Mouse (Mus musculus) erythroblast, embryonic 14.5 days (primary cell): Measurements from ENCODE around the gene Tctn1.

Experiments used
- GATA1 ChIP-seq: IDR thresholded peaks from 2 replicates; pipeline ENCODE4 v1.6.1; 2012; ENCODE audit warnings: low read length, inconsistent platforms, mixed read lengths
- TAL1 ChIP-seq: IDR thresholded peaks from 3 replicates; pipeline ENCODE4 v1.6.1; 2012; ENCODE audit warnings: low read length, inconsistent platforms, mixed read lengths

DNA sequence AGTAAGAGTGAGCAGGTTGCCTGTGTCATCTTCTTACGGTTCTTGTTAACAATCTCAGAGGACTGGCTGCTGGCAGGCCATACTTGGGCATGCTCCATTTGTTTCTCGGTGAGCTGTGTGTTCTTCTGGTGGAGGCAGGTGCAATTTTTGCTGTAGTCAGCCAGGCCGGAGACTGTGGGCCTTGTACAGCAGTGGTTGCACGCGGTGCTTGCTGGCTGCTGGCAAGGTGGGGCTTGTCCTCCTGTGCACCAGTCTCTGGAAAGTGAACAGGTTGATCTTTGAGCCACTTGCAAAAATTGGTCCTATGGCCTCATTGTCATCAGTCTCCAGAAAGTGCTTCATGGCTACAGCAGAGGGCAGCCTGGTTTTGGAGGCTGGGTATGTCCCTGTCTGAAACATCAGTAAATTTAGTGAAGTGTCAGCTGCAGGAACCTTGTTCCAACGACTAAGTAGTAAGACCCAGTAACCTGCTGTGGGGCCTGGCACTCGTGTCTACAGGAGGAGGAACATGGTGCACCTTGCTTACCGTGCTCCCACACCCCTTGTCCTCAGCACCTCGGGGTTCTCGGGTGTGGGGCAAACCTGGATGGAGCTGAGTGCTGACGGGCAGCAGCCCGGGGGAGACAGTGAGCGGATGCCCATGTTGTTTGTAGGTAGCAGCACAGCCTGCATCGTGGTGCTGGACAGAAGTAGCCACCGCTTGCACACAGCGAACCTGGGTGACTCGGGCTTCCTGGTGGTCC lies 48.9 kb upstream of the Tctn1 start:
- TF ChIP-seq TAL1 (no peak), GATA1 (no peak)
